Mouse (Mus musculus): ENCODE data around the gene Itgb3.

The Itgb3 gene

DNA sequence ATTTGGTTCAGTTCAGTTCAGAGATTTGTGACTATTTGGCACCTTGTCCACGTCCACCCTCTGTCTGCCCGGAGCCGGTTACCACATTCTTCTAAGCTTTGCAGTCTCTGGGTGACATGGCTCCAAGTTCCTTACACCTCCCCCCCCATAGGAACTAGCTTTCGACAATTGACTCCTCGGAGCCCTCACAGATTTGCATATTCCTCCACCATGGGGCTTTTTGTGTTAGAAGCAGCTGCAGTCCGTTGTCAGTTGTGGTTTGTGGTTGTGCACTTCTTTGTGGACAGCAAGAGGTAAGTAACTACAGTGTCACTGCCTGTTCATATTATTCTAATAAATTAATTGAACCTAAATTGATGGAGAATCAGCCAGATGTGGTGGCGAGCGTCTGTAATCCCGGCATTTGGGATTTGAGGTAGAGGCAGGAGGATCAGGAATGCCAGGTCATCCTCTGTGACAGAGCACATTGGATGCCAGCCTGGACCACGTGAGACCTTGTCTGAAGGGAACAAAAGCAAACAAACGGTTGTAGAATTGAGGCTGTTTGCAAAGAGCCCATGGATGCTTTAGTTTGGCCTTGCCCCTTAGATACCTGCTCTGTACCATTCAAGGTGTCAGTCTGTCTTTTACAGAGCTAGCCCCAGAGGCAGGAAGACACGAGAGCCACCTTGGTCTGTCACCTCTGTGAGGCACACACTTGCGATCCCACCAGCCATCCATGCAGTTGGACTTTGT is 25.0 kb upstream of the Itgb3 start:
- no peak for DNase-seq (ENCODE audit: low spot score)

GRCm38 (mm10) chr11:104585495-104585894 is 22.3 kb upstream of the Itgb3 start:
- DNase-seq (ENCODE audit: low spot score), result no peak

DNA sequence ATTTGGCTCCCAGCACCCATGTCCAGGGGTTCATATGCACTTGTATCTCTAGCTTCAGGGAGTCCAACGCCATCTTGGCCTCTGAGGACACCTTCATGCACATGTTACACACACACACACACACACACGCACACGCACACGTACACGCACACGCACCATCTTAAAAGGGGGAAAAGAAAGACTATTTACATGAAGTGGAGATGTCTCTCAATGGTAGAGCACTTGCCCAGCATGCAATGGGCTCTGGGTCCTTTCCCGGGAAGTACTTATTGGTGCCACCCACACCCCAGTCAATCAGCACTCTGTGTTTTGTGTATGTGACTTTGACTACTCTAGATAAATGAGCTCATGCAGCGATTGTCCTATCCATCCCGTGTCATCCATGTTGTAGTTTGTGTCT is 19.9 kb upstream of the Itgb3 start:
- DNase-seq (ENCODE audit: low spot score), result no peak

DNA sequence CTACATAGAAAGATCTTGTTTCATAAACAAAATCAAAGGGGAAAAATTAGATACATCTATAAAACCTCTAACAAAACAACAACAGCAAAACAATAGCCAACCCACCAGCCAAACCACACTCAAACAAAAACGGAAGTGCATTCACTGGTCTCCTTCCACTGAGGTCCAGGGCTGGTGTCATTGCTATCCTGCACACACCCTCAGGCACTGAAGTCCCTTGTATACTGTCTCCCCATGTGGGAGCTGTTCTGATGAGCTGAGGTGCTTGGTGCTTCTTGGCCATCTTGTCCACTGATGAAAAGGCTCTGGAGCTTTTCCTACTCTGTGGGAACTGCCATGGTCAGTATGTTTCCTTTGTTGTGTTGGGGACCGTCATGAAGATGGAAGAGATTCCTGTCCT is 19.3 kb upstream of the Itgb3 start:
- no peak for DNase-seq (ENCODE audit: low spot score)

- DNase-seq (ENCODE audit: low spot score), result no peak
Measured at GRCm38 (mm10) chr11:104589570-104589969, 18.2 kb upstream of the Itgb3 start.

DNA sequence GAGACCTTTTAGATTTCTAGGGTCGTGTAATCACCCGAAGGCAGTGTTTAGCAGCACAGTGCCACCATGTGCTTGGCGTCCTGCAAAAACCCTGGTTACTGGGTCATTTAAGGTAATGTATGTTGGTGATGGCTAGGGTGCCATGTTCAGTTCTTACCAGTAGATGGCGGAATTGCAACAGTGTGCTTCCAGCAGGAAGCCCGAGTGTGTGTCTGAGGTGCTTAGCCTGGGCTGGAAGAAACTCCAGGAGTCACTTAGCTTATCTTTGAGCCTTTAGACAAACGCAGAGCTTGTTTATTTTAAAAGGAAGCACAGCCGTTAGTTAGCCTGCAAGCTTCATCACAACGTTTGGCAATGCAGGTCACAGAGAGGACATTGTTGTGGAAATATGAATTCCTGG is 17.7 kb upstream of the Itgb3 start:
- DNase-seq (ENCODE audit: low spot score), result peak; percentile 89

DNA sequence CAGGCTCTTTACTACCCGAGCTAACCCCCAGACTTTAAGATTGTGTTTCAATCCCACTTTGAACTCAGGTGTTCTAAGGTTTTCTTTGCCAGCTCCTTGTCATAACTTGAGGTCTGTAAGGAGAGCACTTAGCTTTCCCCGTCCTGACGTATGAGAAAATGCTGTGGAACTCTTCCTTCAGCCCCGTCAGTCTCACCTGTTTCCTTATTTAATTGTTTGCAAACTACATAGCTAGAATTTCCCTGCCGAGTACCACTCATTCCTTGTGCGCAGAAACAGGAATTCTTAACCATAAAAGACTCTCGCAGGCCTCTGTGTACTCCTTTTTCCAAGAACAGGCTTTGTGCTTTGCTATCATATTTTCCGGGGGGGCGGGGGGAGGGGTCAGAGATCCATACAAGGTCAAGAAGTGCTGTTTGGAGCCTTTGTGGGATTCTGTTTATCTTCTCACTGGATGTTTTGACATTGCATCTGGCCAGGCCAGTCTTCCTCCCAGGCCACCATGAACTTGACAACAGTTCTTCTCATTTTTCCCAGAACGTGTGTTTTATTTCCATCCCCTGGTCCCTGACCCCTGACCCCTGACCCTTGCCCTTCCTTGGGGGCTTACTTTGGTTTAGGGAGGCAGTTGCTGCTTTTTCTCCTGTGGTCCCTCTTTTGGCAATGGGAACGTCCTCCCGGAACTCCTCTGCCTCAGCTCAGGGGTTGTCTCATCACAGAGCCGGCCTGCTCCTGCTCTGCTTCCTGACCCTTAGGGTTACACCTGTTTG is 15.5 kb upstream of the Itgb3 start:
- no peak for DNase-seq (ENCODE audit: low spot score)

DNA sequence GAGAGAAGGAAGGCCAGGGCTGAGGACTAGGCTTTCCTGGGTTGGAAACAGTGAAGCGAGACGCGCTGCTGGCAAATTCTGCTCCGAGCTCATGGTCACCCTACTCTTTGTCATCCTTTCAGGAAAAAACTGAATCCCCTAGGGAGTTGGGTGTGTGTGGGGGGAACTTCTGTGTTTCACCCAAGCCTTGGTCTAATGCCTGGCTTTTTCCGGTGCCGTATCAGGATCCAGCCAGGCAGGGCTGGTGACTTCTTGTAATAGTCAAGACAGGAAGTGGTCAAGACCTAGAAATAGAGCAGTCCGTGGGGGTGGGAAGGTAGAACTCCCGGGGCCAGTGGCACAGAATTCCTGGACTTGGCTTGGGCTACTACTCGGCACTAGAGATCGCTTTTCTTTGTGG is 11.4 kb upstream of the Itgb3 start:
- DNase-seq (ENCODE audit: low spot score), result peak; percentile 37

DNA sequence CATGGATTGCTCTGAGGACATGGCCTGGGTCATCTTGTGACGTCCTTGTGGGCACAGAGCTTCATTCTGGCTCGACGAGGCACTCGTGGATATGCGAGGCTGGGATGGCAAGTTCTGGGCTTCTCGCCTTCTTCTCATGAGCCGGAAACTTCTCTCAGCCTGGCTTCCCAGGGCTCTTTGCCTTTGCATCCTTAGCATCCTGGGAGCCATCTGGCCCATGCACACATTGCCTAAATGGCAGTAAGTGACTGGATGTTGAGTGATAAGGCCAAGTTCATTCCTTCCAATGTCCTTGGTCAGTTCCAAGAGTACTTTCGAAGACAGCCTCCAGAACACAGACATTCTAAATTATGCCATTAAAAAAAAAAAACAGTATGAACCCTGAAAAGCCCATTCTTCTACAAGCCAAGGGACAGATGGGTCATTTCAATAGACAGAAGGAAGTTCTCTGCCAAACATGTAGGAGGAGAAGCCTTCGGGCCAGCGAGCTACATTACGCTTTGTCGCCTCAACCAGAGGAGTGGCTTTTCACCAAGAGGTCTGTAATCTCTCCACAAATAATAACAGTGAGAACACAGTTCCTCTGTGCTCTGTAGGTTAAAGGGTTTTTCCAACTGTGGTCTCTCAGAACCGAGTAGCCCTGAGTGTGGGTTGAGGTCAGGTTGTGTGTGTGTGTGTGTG is 8.4 kb upstream of the Itgb3 start:
- DNase-seq (ENCODE audit: low spot score), result no peak

DNA sequence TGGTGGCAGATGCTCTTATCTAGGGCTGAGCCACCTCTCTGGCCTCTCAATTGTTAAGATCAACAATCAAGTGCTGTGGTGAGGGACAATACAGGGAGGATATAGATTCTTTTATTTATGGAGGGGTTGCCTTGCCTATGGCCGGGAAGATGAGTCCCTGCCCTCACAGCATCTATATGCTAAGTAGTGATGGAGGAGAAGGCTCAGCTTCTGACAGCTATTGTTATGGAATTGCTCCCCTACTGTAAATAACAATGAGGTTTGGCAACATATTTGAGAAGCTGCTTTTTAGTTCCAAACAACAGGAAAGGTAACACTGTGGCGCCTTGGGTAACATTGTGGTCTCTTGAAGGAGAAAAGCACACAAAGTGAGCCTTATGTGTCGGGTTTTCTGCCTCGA is 7.1 kb upstream of the Itgb3 start:
- DNase-seq (ENCODE audit: low spot score), result no peak

- no peak for DNase-seq (ENCODE audit: low spot score)
Measured at GRCm38 (mm10) chr11:104604192-104604591, 3.6 kb upstream of the Itgb3 start.

DNA sequence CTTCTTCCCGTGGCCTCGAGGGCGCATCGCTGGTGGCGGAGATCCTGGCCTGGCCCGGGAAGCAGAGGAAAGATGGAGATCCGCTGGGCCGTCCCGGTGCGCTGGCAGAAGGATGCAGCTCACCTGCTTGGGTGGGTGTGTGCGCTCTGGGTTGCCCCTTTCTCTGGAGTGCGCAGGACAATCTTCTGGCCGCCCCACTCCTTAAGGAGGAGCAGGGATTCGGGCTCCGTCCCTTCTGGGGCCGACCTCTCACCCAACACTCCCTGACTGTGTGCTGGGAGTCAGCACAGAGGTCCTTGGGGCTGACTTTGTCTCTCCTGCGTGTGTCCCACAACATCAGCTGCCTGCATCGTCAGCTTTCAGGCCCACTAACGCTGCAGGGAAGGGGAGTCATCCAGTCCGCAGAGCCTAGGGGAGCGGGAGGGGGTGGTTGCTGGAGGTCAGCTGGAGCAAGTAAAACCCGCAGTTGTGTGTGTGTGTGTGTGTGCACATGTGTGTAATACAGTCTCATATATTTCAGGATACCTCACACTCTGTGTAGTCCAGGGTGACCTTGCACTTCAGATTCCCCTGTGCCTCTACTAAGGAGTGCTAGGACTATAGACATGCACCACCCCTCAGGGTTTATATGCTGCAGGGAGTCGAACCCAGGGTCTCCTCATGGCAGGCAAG is 585 bp downstream of the Itgb3 start:
- no peak for DNase-seq (ENCODE audit: low spot score)

DNA sequence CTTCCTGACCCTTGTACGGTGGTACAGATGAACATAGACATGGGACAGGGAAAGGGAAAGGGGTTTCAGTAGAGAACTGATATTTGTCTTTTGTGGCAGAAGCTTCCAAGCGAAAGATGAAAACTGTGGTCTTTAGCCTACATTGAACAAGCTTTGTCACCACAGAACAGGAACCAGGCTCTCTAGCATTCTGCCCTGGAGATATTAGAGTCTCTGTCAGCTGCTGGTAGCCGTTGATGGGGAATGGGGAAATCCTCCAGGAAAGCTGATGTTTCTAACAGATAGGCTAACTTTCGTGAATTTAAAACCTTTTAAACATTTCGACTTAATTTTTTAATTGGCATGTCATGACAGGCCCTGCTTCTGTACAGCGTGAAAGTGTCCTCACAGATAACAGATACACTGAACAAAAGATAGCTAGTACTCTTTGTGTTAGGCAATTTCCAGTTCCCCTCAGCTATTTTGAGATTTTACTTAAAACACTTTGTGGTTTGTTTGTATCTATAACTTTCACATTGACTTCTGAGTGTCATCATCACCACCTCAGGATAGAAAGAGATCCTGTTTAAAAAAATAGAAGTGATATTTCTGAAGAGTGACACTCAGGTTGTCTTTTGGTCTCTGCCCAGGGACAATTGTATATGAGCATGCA is 1.4 kb downstream of the Itgb3 start:
- no peak for DNase-seq (ENCODE audit: low spot score)

- no peak for DNase-seq (ENCODE audit: low spot score)
Measured at GRCm38 (mm10) chr11:104609733-104610132, 1.9 kb downstream of the Itgb3 start.

DNA sequence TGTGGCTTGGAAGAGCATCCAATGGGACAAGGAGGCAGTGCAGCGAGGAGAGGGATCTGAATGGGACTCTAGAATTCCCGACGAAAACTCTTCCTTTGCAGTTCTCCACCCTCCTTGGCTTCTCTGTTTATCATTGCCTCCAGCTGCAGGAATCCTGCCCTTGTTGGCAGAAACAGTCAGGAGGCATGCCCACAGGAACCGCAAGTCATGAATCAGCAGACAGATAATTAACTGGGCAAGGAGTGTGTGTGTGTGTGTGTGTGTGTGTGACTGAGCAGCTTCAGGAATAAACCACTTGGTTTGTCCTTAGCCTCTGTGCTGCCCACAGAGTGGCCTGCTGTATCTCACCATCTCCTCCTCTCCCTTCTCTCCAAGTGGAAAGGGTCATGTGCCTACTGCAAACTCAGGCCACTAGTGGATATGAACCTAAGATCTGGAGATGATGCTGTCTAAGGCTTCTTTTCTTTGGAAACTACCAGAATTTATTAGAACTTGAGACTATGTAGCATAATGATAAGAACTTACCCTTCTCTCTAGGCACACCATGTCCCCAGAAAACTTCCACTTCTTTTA is 3.9 kb downstream of the Itgb3 start:
- no peak for DNase-seq (ENCODE audit: low spot score)

- DNase-seq (ENCODE audit: low spot score), result no peak
Measured at GRCm38 (mm10) chr11:104613551-104613950, 5.8 kb downstream of the Itgb3 start.

DNA sequence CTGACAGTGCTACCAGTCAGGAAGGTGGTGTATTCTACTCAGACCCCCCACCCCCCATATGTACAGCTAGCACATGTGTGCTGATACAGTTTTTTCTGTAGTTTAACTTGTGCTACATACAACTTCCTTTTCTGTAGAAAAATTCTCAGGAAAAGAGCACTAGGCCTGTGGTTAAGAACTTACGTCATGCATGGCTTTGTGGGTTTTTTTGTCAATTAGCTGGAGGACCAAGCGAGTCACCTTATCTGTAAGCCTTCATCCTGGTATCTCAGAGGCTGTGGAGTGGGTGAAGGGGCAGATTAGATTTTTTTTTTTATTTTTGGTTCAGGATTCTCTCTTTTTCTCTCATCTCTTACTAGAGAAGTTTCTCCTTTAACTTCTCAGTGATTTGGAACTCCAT is 6.3 kb downstream of the Itgb3 start:
- DNase-seq (ENCODE audit: low spot score), result no peak

GRCm38 (mm10) chr11:104616182-104616581 is 8.4 kb downstream of the Itgb3 start:
- no peak for DNase-seq (ENCODE audit: low spot score)

DNA sequence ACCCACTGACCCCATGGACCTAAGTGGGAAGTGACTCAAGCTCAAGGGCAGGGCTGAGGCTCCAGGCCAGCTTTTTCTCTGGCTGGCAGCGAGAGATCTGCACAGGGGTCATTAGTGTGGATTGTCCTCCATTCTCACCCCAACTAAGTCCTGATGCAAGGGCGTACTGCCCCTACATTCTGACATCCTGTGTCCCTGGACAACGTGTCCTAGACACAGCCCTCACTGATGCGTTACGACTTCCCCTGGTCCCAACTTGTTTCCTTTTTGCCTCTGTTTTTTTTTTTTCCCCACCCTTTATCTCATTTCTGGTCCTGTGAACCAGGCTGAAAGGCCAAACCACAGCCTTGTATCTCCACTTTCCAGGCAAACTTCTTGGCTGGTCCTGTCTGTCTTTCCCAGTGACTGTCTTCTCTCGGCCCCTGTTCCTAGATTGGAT is 10.9 kb downstream of the Itgb3 start:
- DNase-seq (ENCODE audit: low spot score), result no peak

GRCm38 (mm10) chr11:104619084-104620022 is 11.6 kb downstream of the Itgb3 start:
- no peak for DNase-seq (ENCODE audit: low spot score)

Measured in layer of hippocampus, adult 11-12 months (tissue).